Mouse (Mus musculus) adrenal gland, postnatal 25 days (tissue): ENCODE data around the gene Tex50. TPM values are rescaled to one million over a fixed set of nuclear protein-coding genes. Genes with fewer than 3 reads are reported as not detected.

Experiments used
- DNase-seq: peaks from one replicate; pipeline ENCODE4 v3.0.0; 2021; ENCODE audit warnings: mixed read lengths
- total RNA-seq: library from RNA; stranded (reverse); gene quantifications from 2 replicates; pipeline ENCODE4 v1.2.3, GENCODE M21; 2021

The Tex50 gene
- total RNA-seq, 1 experiment from 2014 or later, result not detected

GRCm38 (mm10) chr1:161122661-161123418, 36.3 kb downstream of the Tex50 start:
- no peak for DNase-seq

GRCm38 (mm10) chr1:161114591-161114990, 44.5 kb downstream of the Tex50 start:
- DNase-seq, result no peak

- DNase-seq, result no peak
Measured at GRCm38 (mm10) chr1:161109216-161109615, 49.9 kb downstream of the Tex50 start.

Other genes starting within 250 kb of the Tex50 start
- gene Serpinc1, start 180.7 kb downstream of the Tex50 start, total RNA-seq, result 1.2 and 32.6 TPM in 2 replicates
- 13.8 and 27.0 TPM in 2 replicates for gene Zbtb37, start 124.5 kb downstream of the Tex50 start, total RNA-seq
- 33.6 and 35.1 TPM in 2 replicates for gene Dars2, start 88.7 kb downstream of the Tex50 start, total RNA-seq
- gene Cenpl, start 88.6 kb downstream of the Tex50 start, total RNA-seq, result 4.3 and 5.2 TPM in 2 replicates
- gene Klhl20, start 27.8 kb downstream of the Tex50 start, total RNA-seq, result 19.3 and 22.0 TPM in 2 replicates
- gene Ankrd45, start 16.6 kb downstream of the Tex50 start, total RNA-seq, result 4.9 and 5.2 TPM in 2 replicates
- 485 and 567 TPM in 2 replicates for gene Prdx6, start 91.9 kb upstream of the Tex50 start, total RNA-seq
- not detected in 2 replicates for gene Tnfsf4, start 236.1 kb upstream of the Tex50 start, total RNA-seq